Mouse (Mus musculus) liver, embryonic 14.5 days (tissue): ENCODE results near the gene Eif5b.

Experiments used
- CTCF ChIP-seq: IDR thresholded peaks from 2 replicates; pipeline ENCODE4 v1.5.1; 2016; ENCODE audit warnings: antibody characterized with exemption, low read depth, control low read depth
- EP300 ChIP-seq: IDR thresholded peaks from 2 replicates; pipeline ENCODE4 v1.6.1; 2016; ENCODE audit warnings: antibody characterized with exemption, low read depth

GRCm38 (mm10) chr1:38012509-38012908 is 14.7 kb downstream of the Eif5b start:
- TF ChIP-seq EP300, result peak; percentile 61
- TF ChIP-seq CTCF, result no peak
